Mouse (Mus musculus) stomach, postnatal 0 days (tissue): ENCODE measurements around the gene Rasd2.

Source experiments
- CTCF ChIP-seq: IDR thresholded peaks from 2 replicates; pipeline ENCODE4 v1.5.1; 2016; ENCODE audit warnings: antibody characterized with exemption, low read depth, mild to moderate bottlenecking, moderate library complexity
- EP300 ChIP-seq: optimal IDR thresholded peaks from 2 replicates; pipeline ENCODE3; 2016; ENCODE audit warnings: antibody characterized with exemption

- no peak for TF ChIP-seq CTCF
- TF ChIP-seq EP300: no peak
These were observed 465 bp upstream of the Rasd2 start for GRCm38 (mm10) chr8:75213307-75213651.
